Mouse (Mus musculus): ENCODE results near the gene Plgrkt.

DNA sequence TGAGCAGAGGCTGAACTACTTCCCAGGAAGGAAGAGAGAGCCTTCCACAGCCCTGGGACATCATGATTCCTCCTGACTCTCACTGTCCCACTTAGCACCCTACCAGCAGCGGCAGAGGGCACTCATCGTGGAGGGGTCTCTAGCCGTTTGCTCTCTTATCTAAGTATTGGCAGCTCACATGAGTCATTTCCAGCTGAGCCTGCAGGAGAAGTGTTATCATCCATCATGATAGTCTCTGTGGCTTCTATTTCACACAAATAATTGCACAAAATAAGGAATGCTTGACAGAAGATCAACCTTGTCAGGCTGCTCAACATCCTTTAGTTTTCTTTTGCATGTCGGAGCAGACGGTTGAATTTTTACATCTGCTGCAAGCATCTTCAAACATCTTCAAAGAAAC is 6.9 kb downstream of the Plgrkt start:
- TF ChIP-seq CTCF (IDR thresholded peaks at IDR 0.05; ENCODE audit: low read depth) (no peak), EP300 (IDR thresholded peaks at IDR 0.05; ENCODE audit: low read depth) (no peak)

All from heart, postnatal 0 days (tissue).